In the genomic region with DNA sequence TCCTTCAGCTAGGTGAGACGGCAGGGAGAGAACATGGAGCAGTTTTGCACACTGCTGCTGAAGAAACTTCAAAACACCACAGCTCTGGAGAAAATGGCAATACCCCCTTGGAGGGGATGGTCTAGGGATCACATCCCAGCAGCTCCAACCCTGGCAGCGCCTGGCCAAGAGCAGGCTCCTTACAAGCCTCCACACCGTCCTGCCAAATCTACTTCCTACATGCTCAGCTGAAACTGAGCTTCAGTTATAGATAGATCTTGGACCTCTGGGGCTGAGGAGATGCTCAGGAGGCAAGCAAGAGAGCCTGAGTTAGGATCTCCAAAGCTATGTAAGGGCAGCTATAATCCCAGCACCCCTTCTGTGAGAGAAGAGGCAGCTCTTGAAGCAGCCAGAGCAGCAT, we compare ENCODE assay signal across 25 mouse cellular contexts.
"Had no signal": no experiment of that assay in that cellular context is flagged by ENCODE, and none has a peak within 500 bp of the region (broad histone marks: within the 10 kb centered on the region; RNA-seq: fewer than 3 reads in every experiment).

No protein-coding gene starts in this region.

- ATAC-seq: forebrain, postnatal 0 days; hindbrain, postnatal 0 days; intestine, embryonic 16.5 days; liver, postnatal 0 days had no signal

- H3K27ac ChIP-seq: heart, embryonic 10.5 days; hindbrain, embryonic 13.5 days; hindbrain, embryonic 15.5 days; hindbrain, postnatal 0 days; kidney, embryonic 15.5 days; kidney, postnatal 0 days; layer of hippocampus, adult 2 months; left cerebral cortex, adult 2 months; limb, embryonic 10.5 days; limb, embryonic 12.5 days; liver, embryonic 15.5 days had no signal

- H3K4me3 ChIP-seq: heart, embryonic 10.5 days; heart, embryonic 12.5 days; hindbrain, embryonic 13.5 days; hindbrain, embryonic 15.5 days; kidney, embryonic 15.5 days; layer of hippocampus, adult 2 months; left cerebral cortex, adult 2 months; limb, embryonic 10.5 days; limb, embryonic 12.5 days; liver, embryonic 13.5 days; liver, embryonic 15.5 days had no signal

- DNase-seq: forebrain, postnatal 0 days; heart, adult 18-20 months; heart, postnatal 10 days; heart, postnatal 36 days; kidney, adult 11 months; kidney, adult 2 months; kidney, adult 9 months; kidney, postnatal 14 days; kidney, postnatal 4 days; liver; liver, embryonic 13.5 days; liver, postnatal 0 days had no signal
